Mouse (Mus musculus): ENCODE measurements around the gene Gpr19. TPM values are rescaled to one million over a fixed set of nuclear protein-coding genes. Genes with fewer than 3 reads are reported as not detected.
A peak's percentile ranks its signal among the peaks of the same experiment; 100 is the strongest.

Gene Gpr19
- total and polyA plus RNA-seq, 3 experiments = 3.5 to 25.0 (median 11.7) TPM

DNA sequence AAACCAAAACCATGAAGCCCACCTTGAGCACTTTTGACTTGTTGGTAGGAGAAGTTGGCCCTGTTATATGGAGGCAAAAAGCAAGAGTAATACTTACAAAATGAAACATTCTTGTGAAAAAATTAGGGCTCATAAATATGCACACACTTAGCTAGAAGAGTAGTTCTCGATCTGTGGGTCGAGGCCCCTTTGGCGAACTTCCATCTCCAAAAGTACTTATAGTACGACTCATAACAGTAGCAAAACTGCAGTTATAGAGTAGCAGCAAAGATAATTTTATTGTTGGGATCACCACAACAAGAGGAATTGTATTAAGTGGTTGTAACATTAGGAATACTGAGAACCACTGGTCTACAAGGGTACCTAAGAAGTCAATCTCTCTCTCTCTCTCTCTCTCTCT, 41.4 kb upstream of the Gpr19 start:
- TF ChIP-seq GATA2 (IDR thresholded peaks at IDR 0.05; ENCODE audit: borderline replicate concordance, low read depth, low read length) (no peak), GATA1 (IDR thresholded peaks at IDR 0.05; ENCODE audit: borderline replicate concordance, low read length) (no peak), TAL1 (conservative IDR thresholded peaks at IDR 0.05; ENCODE audit: low read depth, low read length) (no peak), POLR2AphosphoS5 (IDR thresholded peaks at IDR 0.05; ENCODE audit: insufficient replicate concordance, low read depth, low read length) (no peak), CTCF (IDR thresholded peaks at IDR 0.05; ENCODE audit: low read depth, low read length) (no peak)
- DNase-seq (ENCODE audit: low spot score) (no peak), ATAC-seq (ENCODE audit: extremely low read depth, insufficient number of reproducible peaks, low FRiP score, poor library complexity, severe bottlenecking) (no peak)
- Histone ChIP-seq H3K27me3 (ENCODE audit: insufficient read depth, low read length) (no peaks in the 10 kb centered on the region), H3K4me1 (ENCODE audit: insufficient read depth, low read depth, low read length) (no peaks in the 10 kb centered on the region; the same call in 1 of the 2 replicates), H3K9me3 (replicated peaks) (no peaks in the 10 kb centered on the region), H3K4me3 (ENCODE audit: low read depth, low read length) (no peak overlapping the region), H3K36me3 (replicated peaks) (peaks cover 74% of the 10 kb centered on the region)

DNA sequence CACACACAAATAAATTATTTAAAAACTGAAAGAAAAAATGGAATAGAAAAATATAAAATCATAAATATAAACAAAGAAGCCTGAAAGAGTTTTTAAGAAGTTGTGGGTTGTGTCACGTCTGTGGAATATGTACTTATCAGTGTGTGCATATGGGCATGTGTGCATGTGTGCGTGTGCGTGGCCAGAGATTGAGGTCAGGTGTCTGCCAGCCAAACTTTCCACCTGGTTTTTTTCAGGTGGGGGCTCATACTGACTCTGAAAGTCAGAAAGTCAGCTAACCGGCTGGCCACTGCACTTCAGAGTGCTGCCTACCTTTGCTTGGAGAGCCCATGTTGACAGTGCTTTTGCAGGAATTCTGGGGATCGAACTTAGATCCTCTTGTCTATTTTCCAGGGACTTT, 35.9 kb upstream of the Gpr19 start:
- H3K4me3 ChIP-seq (ENCODE audit: low read depth, low read length) = no peak overlapping the region
- H3K9me3 ChIP-seq (replicated peaks) = no peaks in the 10 kb centered on the region
- H3K27me3 ChIP-seq (ENCODE audit: insufficient read depth, low read length) = no peaks in the 10 kb centered on the region
- H3K36me3 ChIP-seq (replicated peaks) = peaks cover 45% of the 10 kb centered on the region
- no peak for ATAC-seq (ENCODE audit: extremely low read depth, insufficient number of reproducible peaks, low FRiP score, poor library complexity, severe bottlenecking)
- TF ChIP-seq TAL1 (conservative IDR thresholded peaks at IDR 0.05; ENCODE audit: low read depth, low read length) = no peak
- TF ChIP-seq CTCF (IDR thresholded peaks at IDR 0.05; ENCODE audit: low read depth, low read length) = no peak
- no peak for TF ChIP-seq POLR2AphosphoS5 (IDR thresholded peaks at IDR 0.05; ENCODE audit: insufficient replicate concordance, low read depth, low read length)
- TF ChIP-seq GATA2 (IDR thresholded peaks at IDR 0.05; ENCODE audit: borderline replicate concordance, low read depth, low read length) = no peak
- no peak for TF ChIP-seq GATA1 (IDR thresholded peaks at IDR 0.05; ENCODE audit: borderline replicate concordance, low read length)
- peaks cover 41% of the 10 kb centered on the region for H3K4me1 ChIP-seq (ENCODE audit: insufficient read depth, low read depth, low read length)
- DNase-seq (ENCODE audit: low spot score) = no peak

DNA sequence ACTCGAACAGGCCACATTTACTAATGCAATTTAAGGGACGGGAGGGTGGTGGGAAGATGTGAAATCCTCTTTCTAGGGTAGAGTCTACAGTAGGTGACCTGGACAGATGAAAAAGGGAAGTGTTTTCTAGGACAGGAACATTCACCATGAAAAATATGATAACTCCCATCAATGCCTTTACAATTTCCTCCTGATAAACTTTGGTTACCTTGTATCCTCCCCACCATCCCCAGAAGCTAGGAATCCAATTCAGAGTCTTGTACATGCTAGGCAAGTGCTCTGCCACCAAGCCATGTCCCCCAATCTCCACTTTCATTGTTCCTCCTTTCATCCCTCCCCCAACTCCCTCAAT, 34.8 kb upstream of the Gpr19 start:
- ATAC-seq (ENCODE audit: extremely low read depth, insufficient number of reproducible peaks, low FRiP score, poor library complexity, severe bottlenecking) = no peak
- Histone ChIP-seq H3K9me3 (replicated peaks) (no peaks in the 10 kb centered on the region), H3K4me3 (ENCODE audit: low read depth, low read length) (no peak overlapping the region), H3K4me1 (ENCODE audit: insufficient read depth, low read depth, low read length) (peaks cover 41% of the 10 kb centered on the region), H3K36me3 (replicated peaks) (peaks cover 43% of the 10 kb centered on the region), H3K27me3 (ENCODE audit: insufficient read depth, low read length) (no peaks in the 10 kb centered on the region)
- DNase-seq (ENCODE audit: low spot score) = no peak
- TF ChIP-seq POLR2AphosphoS5 (IDR thresholded peaks at IDR 0.05; ENCODE audit: insufficient replicate concordance, low read depth, low read length) (no peak), GATA2 (IDR thresholded peaks at IDR 0.05; ENCODE audit: borderline replicate concordance, low read depth, low read length) (no peak), TAL1 (conservative IDR thresholded peaks at IDR 0.05; ENCODE audit: low read depth, low read length) (no peak), GATA1 (IDR thresholded peaks at IDR 0.05; ENCODE audit: borderline replicate concordance, low read length) (no peak), CTCF (IDR thresholded peaks at IDR 0.05; ENCODE audit: low read depth, low read length) (no peak)

DNA sequence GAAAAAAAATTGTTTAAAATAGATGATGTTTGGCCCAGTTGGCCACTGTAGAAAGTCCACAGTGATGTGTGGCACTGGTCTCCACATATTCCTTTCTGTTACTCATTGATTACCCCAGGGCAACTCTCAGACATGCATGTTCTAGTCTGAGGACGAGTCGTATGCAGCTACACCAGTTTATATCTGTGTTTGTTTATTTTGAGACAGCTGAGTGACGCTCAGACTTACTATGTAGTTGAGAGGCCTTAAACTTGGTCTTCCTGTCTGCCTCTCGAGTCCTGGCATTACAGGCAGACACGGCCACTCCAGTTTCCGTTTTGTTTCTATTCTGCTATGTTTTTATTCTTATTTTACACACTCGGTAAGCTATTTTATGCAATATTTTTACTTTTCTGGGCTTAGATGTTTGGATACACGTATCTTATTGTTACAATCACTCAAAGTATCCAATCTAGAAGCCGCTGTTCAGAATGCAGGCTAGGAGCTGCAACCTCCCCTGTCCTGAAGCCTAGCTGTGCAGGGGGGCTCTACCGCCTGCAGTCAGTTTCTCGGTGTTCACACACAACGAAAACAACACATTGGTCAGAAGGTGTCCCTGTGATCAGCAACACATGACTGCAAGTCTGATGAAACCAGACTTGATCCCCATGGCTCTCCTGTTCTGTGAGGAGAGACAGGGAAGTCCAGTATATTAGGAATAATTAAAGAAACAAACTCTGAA, 34.3 kb upstream of the Gpr19 start:
- H3K36me3 ChIP-seq (replicated peaks) = peaks cover 43% of the 10 kb centered on the region
- TF ChIP-seq CTCF (IDR thresholded peaks at IDR 0.05; ENCODE audit: low read depth, low read length) (no peak), TAL1 (conservative IDR thresholded peaks at IDR 0.05; ENCODE audit: low read depth, low read length) (no peak), POLR2AphosphoS5 (IDR thresholded peaks at IDR 0.05; ENCODE audit: insufficient replicate concordance, low read depth, low read length) (no peak), GATA1 (IDR thresholded peaks at IDR 0.05; ENCODE audit: borderline replicate concordance, low read length) (no peak), GATA2 (IDR thresholded peaks at IDR 0.05; ENCODE audit: borderline replicate concordance, low read depth, low read length) (no peak)
- peaks cover 42% of the 10 kb centered on the region for H3K4me1 ChIP-seq (ENCODE audit: insufficient read depth, low read depth, low read length)
- no peak for DNase-seq (ENCODE audit: low spot score)
- H3K4me3 ChIP-seq (ENCODE audit: low read depth, low read length) = no peak overlapping the region; the same call in 1 of the 2 replicates
- H3K9me3 ChIP-seq (replicated peaks) = no peaks in the 10 kb centered on the region
- no peak for ATAC-seq (ENCODE audit: extremely low read depth, insufficient number of reproducible peaks, low FRiP score, poor library complexity, severe bottlenecking)
- no peaks in the 10 kb centered on the region for H3K27me3 ChIP-seq (ENCODE audit: insufficient read depth, low read length)

DNA sequence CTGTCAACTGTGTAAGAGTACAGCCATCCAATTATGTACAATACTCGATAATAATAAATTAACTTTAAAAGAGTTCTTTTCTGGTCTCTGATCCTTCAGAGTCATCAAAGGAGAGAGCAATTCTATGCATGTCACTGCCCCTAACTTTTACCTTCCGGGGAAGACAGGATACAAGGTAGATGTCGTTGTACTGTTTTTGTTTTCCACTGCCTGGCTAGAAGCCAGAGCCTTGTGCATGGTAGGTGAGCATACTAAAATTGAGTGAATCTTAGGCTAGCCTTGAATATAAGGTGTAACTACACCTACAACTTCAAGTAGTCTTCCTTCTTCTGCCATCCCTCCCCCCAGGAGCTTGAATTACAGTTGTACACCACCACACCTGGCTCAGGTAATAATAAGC, 32.8 kb upstream of the Gpr19 start:
- Histone ChIP-seq H3K9me3 (replicated peaks) (no peaks in the 10 kb centered on the region), H3K27me3 (ENCODE audit: insufficient read depth, low read length) (no peaks in the 10 kb centered on the region), H3K4me1 (ENCODE audit: insufficient read depth, low read depth, low read length) (peaks cover 54% of the 10 kb centered on the region), H3K4me3 (ENCODE audit: low read depth, low read length) (no peak overlapping the region), H3K36me3 (replicated peaks) (peaks cover 31% of the 10 kb centered on the region)
- TF ChIP-seq GATA2 (IDR thresholded peaks at IDR 0.05; ENCODE audit: borderline replicate concordance, low read depth, low read length) (no peak), GATA1 (IDR thresholded peaks at IDR 0.05; ENCODE audit: borderline replicate concordance, low read length) (no peak), POLR2AphosphoS5 (IDR thresholded peaks at IDR 0.05; ENCODE audit: insufficient replicate concordance, low read depth, low read length) (no peak), CTCF (IDR thresholded peaks at IDR 0.05; ENCODE audit: low read depth, low read length) (no peak), TAL1 (conservative IDR thresholded peaks at IDR 0.05; ENCODE audit: low read depth, low read length) (no peak)
- ATAC-seq (ENCODE audit: extremely low read depth, insufficient number of reproducible peaks, low FRiP score, poor library complexity, severe bottlenecking) (no peak), DNase-seq (ENCODE audit: low spot score) (no peak)

DNA sequence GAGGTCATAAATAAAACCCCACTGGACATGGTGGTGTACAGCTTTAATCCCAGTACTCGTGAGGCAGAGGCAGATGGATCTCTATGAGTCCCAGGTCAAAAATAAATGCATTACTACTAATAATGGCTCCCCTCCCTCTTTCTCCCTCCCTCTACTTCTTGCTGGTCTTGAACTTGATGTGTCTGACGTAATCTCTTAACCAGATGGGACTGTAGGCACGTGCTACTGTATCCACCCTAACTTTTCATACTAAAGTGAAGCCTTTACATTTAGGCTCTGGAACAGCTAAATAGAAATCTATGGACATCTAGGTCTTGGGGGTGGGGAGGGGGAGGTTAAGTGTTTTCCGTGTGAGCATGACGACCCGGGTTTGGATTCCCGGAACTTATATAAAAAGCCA, 32.0 kb upstream of the Gpr19 start:
- no peaks in the 10 kb centered on the region for H3K27me3 ChIP-seq (ENCODE audit: insufficient read depth, low read length)
- ATAC-seq (ENCODE audit: extremely low read depth, insufficient number of reproducible peaks, low FRiP score, poor library complexity, severe bottlenecking) (no peak), DNase-seq (ENCODE audit: low spot score) (no peak)
- peak overlapping the region; percentile 77 for H3K4me3 ChIP-seq (ENCODE audit: low read depth, low read length)
- TF ChIP-seq TAL1 (conservative IDR thresholded peaks at IDR 0.05; ENCODE audit: low read depth, low read length) = no peak
- no peak for TF ChIP-seq CTCF (IDR thresholded peaks at IDR 0.05; ENCODE audit: low read depth, low read length)
- TF ChIP-seq GATA2 (IDR thresholded peaks at IDR 0.05; ENCODE audit: borderline replicate concordance, low read depth, low read length) = no peak
- TF ChIP-seq POLR2AphosphoS5 (IDR thresholded peaks at IDR 0.05; ENCODE audit: insufficient replicate concordance, low read depth, low read length) = no peak
- no peak for TF ChIP-seq GATA1 (IDR thresholded peaks at IDR 0.05; ENCODE audit: borderline replicate concordance, low read length)
- H3K4me1 ChIP-seq (ENCODE audit: insufficient read depth, low read depth, low read length) = peaks cover 58% of the 10 kb centered on the region
- peaks cover 24% of the 10 kb centered on the region for H3K36me3 ChIP-seq (replicated peaks)
- no peaks in the 10 kb centered on the region for H3K9me3 ChIP-seq (replicated peaks)

Measured in G1E (cell line).